Mouse (Mus musculus) ES-E14 (cell line): ENCODE results near the gene Slc52a3.

ENCODE experiments used
- CHD2 ChIP-seq: IDR thresholded peaks from 2 replicates; pipeline ENCODE4 v1.6.1; 2014; ENCODE audit warnings: mild to moderate bottlenecking, low read depth, low read length, inconsistent platforms
- HCFC1 ChIP-seq: IDR thresholded peaks from 2 replicates; pipeline ENCODE4 v1.6.1; 2012; ENCODE audit warnings: low read length, inconsistent platforms, borderline replicate concordance; ENCODE audit not compliant: insufficient read depth
- MAFK ChIP-seq: IDR thresholded peaks from 2 replicates; pipeline ENCODE4 v1.6.1; 2014; ENCODE audit warnings: mild to moderate bottlenecking, low read depth, low read length, inconsistent platforms; ENCODE audit not compliant: insufficient read depth
- ZC3H11A ChIP-seq: IDR thresholded peaks from 2 replicates; pipeline ENCODE4 v1.6.1; 2012; ENCODE audit warnings: low read depth, mild to moderate bottlenecking, inconsistent platforms, low read length, borderline replicate concordance
- ZNF384 ChIP-seq: IDR thresholded peaks from 2 replicates; pipeline ENCODE4 v1.6.1; 2012; ENCODE audit warnings: low read depth, low read length, inconsistent platforms

- TF ChIP-seq MAFK (no peak), CHD2 (no peak), ZC3H11A (no peak), ZNF384 (no peak), HCFC1 (peak; percentile 42; the same call in 1 of the 2 replicates)
Observed at GRCm38 (mm10) chr2:151970191-151971172, 25.8 kb upstream of the Slc52a3 start.
